Mouse (Mus musculus): ENCODE data around the gene Sptssb. TPM values are rescaled to one million over a fixed set of nuclear protein-coding genes. Genes with fewer than 3 reads are reported as not detected.

The Sptssb gene
- polyA plus RNA-seq, 1 experiment from 2014 or later, result 0.28 TPM

DNA sequence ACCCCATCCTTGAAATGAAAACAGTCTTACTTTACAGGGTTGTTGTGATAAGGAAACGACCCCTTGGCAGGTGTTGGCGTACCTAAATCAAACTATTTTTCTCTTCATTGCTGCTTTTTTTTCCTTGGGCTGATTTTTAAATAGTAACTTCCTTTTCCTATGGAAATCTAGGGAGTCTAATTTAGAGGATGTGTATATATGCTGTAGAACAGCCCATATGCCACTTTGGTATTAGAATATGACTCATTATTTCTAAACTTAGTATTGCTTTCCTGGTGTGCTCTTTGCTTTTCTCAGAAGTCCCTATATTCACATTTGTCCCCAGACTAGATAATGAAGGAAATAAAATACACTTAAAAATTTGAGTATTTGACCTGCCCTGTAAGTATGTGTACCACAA lies 17.8 kb upstream of the Sptssb start:
- Histone ChIP-seq H3K4me2 (replicated peaks) (no peak overlapping the region), H3K4me3 (no peak overlapping the region), H3K27ac (no peak overlapping the region), H3K4me1 (no peaks in the 10 kb centered on the region), H3K36me3 (no peaks in the 10 kb centered on the region), H3K9me3 (replicated peaks) (no peaks in the 10 kb centered on the region), H3K9ac (no peak overlapping the region), H3K27me3 (no peaks in the 10 kb centered on the region)
- ATAC-seq (ENCODE audit: low FRiP score), result no peak
- WGBS, result 91% methylated on average over 2 of the region's 2 CpGs

DNA sequence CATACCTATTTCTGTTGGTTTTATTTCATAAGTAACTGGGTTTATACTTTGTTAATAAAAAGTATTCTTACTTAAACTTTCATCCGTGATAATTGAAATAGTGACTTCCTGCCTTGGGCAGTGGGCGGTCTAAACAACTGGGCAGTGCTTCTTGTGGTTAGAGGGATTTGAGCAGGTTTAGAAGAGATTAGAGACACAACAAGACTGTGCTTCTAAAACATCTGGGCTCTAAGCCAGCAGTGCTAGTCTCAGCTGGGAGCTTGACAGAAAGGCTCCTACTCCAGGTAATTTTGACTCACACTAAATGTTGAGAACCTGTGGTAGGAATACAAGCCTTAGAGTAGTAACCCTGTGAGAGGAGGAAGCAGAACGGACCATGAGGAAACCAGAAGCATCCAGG lies 15.0 kb upstream of the Sptssb start:
- H3K4me3 ChIP-seq, result no peak overlapping the region
- H3K4me2 ChIP-seq (replicated peaks), result no peak overlapping the region
- H3K36me3 ChIP-seq, result no peaks in the 10 kb centered on the region
- no peaks in the 10 kb centered on the region for H3K9me3 ChIP-seq (replicated peaks)
- no peaks in the 10 kb centered on the region for H3K4me1 ChIP-seq
- no peaks in the 10 kb centered on the region for H3K27me3 ChIP-seq
- ATAC-seq (ENCODE audit: low FRiP score), result no peak
- H3K27ac ChIP-seq, result no peak overlapping the region
- 88% methylated on average over 3 of the region's 3 CpGs for WGBS
- H3K9ac ChIP-seq, result no peak overlapping the region

DNA sequence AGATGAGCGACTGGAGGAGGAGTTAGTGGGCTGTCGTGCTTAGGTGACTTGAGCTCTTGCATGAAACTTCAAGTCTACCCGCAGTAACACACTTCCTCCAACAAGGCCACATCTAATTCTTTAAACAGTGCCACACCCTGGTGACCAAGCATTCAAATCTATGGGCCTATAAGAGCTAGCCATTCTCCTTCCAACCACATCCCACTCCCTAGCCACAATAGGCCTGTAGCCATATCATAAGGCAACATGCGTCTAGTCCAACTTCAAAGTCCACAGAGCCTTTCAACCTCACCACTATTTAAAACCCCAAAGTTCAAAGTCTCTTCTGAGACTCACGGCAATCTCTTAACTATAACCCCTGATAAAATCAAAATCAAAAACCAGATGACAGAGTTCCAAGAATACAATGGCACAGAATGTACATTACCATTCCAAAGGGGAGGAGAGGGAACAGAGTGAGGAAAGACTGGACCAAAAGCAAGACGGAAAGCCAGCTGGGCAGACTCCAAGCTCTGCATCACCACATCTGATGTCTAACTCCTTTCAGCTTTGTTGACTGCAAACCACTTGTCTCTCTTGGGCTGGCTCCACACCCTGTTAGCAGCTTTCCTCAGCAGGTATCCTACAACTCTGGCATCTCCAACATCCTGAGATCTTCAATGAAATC lies 13.1 kb upstream of the Sptssb start:
- no peak overlapping the region for H3K4me2 ChIP-seq (replicated peaks)
- H3K9me3 ChIP-seq (replicated peaks), result no peaks in the 10 kb centered on the region
- H3K27ac ChIP-seq, result no peak overlapping the region
- WGBS, result 84% methylated on average over 6 of the region's 6 CpGs
- no peak overlapping the region for H3K4me3 ChIP-seq
- H3K4me1 ChIP-seq, result no peaks in the 10 kb centered on the region
- no peaks in the 10 kb centered on the region for H3K27me3 ChIP-seq
- no peak overlapping the region for H3K9ac ChIP-seq
- no peak for ATAC-seq (ENCODE audit: low FRiP score)
- no peaks in the 10 kb centered on the region for H3K36me3 ChIP-seq

DNA sequence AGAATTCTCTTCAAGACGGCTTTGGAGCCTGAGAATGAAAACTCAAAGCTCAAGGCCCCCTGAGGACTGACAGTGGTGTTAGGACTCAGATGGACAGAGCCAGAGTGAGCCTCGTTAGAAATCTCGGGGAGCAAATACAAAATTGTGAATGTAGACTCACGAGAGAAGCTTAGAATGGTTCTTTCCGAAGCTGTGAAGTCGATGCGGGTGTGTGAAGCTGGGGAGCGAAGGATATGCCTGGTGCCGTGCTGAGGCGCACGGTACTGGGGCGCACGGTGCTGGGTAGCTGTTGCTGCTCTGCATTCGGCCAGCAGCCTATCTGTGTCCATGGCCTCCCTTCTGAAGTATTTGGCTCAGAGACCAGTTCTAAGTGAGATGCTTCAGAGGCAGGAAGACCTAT lies 11.4 kb upstream of the Sptssb start:
- Histone ChIP-seq H3K36me3 (no peaks in the 10 kb centered on the region), H3K9me3 (replicated peaks) (no peaks in the 10 kb centered on the region), H3K4me3 (no peak overlapping the region), H3K9ac (no peak overlapping the region), H3K27ac (no peak overlapping the region), H3K4me1 (no peaks in the 10 kb centered on the region), H3K4me2 (replicated peaks) (no peak overlapping the region), H3K27me3 (no peaks in the 10 kb centered on the region)
- no peak for ATAC-seq (ENCODE audit: low FRiP score)
- 85% methylated on average over 14 of the region's 14 CpGs for WGBS

DNA sequence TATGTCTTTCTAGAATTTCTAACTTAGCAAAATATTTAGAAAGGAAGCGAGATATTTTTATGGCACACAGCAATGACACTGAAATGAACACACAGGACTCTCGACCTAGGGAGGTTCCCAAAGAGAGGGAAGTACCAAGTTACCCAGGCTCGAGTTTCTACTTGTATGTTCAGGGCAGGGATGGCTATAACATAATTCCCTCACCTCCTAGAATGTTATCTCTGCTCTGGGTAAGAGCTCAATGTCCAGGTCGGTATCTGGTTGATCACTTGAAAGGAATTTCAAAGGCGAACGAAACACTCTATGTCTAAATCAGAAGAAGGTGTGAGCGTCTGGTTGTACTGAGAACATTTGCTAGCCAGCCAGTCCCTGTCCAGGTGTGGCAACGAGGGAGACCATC lies 10.0 kb upstream of the Sptssb start:
- no peak for ATAC-seq (ENCODE audit: low FRiP score)
- Histone ChIP-seq H3K27ac (no peak overlapping the region), H3K4me1 (no peaks in the 10 kb centered on the region), H3K4me2 (replicated peaks) (no peak overlapping the region), H3K4me3 (no peak overlapping the region), H3K9me3 (replicated peaks) (no peaks in the 10 kb centered on the region), H3K36me3 (no peaks in the 10 kb centered on the region), H3K27me3 (no peaks in the 10 kb centered on the region), H3K9ac (no peak overlapping the region)
- WGBS, result 85% methylated on average over 8 of the region's 8 CpGs

DNA sequence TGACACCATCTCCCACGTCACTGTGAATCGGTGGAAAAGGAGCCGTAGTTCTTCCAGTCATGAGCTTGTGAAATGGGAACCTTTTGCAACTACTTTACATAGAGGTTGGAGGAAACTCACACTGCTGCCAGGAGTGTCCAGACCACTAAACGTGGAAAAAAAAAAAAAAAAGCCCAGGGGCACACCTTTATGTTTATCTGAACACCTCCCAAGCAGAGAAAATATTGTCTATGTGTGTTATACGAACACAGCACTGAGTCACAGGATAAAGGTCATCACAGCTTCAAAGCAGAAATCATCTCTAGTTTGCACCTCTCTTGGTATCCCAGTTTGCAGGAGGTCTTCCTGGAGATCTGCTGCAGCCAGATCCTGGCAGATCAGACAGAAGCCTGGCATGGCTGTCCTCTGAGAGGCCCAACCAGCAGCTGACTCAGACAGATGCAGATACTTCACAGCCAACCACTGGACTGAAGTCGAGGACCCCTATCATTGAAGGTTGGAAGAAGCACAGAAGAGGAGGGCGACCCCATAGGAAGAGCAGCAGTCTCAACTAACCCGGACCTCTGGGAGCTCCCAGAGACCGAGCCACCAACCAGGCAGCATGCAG lies 2.2 kb upstream of the Sptssb start:
- no peak for ATAC-seq (ENCODE audit: low FRiP score)
- peak overlapping the region; percentile 96 for H3K4me2 ChIP-seq (replicated peaks)
- H3K27ac ChIP-seq, result no peak overlapping the region
- H3K36me3 ChIP-seq, result no peaks in the 10 kb centered on the region
- peaks cover 4% of the 10 kb centered on the region for H3K27me3 ChIP-seq
- no peaks in the 10 kb centered on the region for H3K9me3 ChIP-seq (replicated peaks)
- no peak overlapping the region for H3K4me3 ChIP-seq
- no peak overlapping the region for H3K9ac ChIP-seq
- H3K4me1 ChIP-seq, result peaks cover 7% of the 10 kb centered on the region
- 57% methylated on average over 8 of the region's 9 CpGs for WGBS

DNA sequence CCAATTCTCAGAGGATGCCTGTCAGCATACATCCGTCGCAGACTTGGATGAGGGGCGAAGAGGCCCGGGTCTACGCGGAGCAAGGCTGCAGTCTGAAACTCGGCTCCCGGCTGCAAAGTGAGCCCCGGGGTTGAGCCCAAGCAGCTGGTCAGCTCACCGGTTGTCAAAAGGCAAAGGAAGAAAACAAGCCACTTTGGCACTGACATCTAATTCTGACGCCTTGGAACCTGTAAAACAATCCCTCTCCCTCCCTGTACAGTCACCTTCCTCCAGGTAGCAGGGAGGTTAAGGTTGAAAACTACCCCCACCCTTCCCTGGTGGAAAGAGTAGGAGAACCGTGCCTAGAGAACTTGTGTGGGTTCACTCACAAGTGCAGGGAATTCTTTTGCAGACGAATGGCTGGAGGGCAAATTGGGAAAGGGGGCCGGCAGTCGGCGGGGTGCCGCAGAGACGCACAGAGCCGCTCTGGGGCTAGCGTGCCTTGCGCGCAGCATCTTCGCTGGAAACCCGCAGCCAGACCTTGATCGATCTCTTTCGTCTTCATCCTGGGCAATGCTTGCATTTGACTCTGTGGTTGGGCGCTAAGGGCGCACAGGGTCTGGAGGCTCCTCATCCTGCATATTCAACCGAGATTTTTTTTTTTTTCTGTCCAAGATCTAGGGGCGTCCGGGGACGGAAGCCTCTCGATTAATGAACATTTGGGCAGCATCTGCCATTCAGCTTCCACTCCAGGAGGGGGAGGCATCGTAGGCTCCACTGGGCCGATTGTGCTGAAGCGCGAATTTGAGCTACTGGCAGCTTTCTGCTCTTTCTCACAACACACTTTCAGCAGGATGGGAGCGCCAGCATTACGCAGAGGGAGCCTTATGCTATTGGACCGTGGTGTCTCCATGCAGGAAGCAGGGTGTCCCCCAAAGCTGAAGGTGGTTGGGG lies 1.1 kb upstream of the Sptssb start:
- Histone ChIP-seq H3K27me3 (peaks cover 4% of the 10 kb centered on the region), H3K4me1 (peaks cover 7% of the 10 kb centered on the region), H3K4me3 (peak overlapping the region; percentile 48), H3K4me2 (replicated peaks) (peak overlapping the region; percentile 96), H3K27ac (no peak overlapping the region), H3K36me3 (no peaks in the 10 kb centered on the region), H3K9me3 (replicated peaks) (no peaks in the 10 kb centered on the region), H3K9ac (peak overlapping the region; percentile 52)
- under 1% methylated on average over 40 of the region's 40 CpGs for WGBS
- peak; percentile 79 for ATAC-seq (ENCODE audit: low FRiP score)

DNA sequence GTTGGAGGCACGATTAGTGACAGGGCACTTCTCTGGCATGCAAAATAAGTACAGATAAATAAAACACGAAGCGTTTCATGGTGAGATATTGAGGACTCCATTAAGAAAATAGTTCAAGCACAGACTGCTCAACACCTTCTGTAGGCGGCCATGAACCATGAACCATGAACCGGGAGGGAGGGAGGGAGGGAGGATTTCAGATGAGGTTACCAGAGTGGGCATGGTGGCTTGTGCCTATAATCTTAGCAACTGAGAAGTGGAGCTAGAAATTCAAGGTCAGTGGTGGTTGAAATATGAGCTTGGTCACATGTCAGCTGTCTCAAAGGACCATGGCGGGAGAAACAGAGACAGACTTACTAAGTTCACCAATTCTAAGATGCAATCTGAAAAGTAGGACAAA lies 20.3 kb downstream of the Sptssb start:
- ATAC-seq (ENCODE audit: low FRiP score), result no peak
- H3K36me3 ChIP-seq, result no peaks in the 10 kb centered on the region
- no peak overlapping the region for H3K27ac ChIP-seq
- H3K9me3 ChIP-seq (replicated peaks), result no peaks in the 10 kb centered on the region
- 87% methylated on average over 6 of the region's 6 CpGs for WGBS
- no peak overlapping the region for H3K4me2 ChIP-seq (replicated peaks)
- no peak overlapping the region for H3K9ac ChIP-seq
- H3K4me3 ChIP-seq, result no peak overlapping the region
- H3K4me1 ChIP-seq, result no peaks in the 10 kb centered on the region
- no peaks in the 10 kb centered on the region for H3K27me3 ChIP-seq

DNA sequence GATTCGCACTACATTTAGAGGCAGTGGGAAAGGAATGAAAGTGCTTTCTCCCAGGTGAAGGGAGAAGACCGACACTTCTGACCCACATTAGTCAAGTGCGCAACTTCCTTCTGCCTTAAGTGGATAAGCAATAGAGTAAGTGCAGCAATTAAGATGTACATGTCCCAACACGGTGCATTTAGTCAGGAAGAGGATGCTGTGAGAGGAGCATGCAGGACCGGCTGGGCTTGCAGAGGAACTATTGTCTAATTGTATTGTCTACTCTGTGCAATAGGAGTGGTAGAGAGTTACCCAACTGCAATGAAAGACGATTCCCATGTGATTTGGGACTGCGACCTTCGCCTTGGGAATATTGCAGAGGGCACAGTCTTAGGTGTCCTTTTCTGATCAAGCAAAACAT lies 30.2 kb downstream of the Sptssb start:
- no peak for ATAC-seq (ENCODE audit: low FRiP score)
- Histone ChIP-seq H3K4me3 (no peak overlapping the region), H3K9ac (no peak overlapping the region), H3K27me3 (no peaks in the 10 kb centered on the region), H3K36me3 (no peaks in the 10 kb centered on the region), H3K4me2 (replicated peaks) (no peak overlapping the region), H3K27ac (no peak overlapping the region), H3K9me3 (replicated peaks) (no peaks in the 10 kb centered on the region), H3K4me1 (no peaks in the 10 kb centered on the region)
- WGBS, result 83% methylated on average over 8 of the region's 8 CpGs

DNA sequence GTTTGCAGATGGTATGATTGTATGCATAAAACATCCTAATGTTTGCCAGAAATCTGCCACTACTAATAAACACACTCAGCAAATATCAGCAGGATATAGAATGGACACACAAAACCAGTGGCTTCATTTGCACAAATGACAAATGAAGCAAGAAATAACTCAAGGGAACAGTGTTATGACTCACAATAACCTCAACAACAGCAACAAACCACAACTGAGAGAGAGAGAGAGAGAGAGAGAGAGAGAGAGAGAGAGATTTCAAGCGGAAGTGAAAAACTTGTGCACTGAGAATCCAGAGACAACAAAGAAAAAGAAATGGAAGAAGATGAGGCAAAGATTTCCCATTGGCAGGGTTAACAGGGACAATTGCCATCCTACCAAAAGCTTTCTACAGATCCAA lies 35.2 kb downstream of the Sptssb start:
- H3K4me2 ChIP-seq (replicated peaks), result no peak overlapping the region
- no peaks in the 10 kb centered on the region for H3K4me1 ChIP-seq
- no peak overlapping the region for H3K4me3 ChIP-seq
- H3K27me3 ChIP-seq, result no peaks in the 10 kb centered on the region
- H3K9ac ChIP-seq, result no peak overlapping the region
- H3K9me3 ChIP-seq (replicated peaks), result no peaks in the 10 kb centered on the region
- no peak for ATAC-seq (ENCODE audit: low FRiP score)
- 93% methylated on average over 1 of the region's 1 CpGs for WGBS
- no peaks in the 10 kb centered on the region for H3K36me3 ChIP-seq
- H3K27ac ChIP-seq, result no peak overlapping the region

DNA sequence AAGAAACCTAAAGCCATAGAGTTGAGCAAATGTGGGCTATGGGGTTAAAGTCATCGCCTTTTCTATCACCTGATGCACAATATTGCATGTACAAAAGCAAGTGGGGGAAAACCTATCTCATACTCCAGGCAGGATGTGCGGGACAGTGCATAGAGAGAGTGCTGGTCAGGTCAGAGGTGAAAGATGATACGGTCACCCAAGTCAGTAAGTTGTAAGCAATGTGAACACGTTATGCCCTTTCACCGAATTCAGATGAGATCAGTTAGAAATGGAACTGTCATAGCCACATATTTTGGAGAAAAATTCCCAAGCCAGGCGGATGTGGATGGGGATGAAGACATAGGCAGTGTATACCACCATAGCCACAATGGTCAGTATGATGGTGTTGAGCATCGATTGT lies 39.1 kb downstream of the Sptssb start:
- no peaks in the 10 kb centered on the region for H3K27me3 ChIP-seq
- no peak overlapping the region for H3K27ac ChIP-seq
- H3K4me3 ChIP-seq, result no peak overlapping the region
- H3K36me3 ChIP-seq, result no peaks in the 10 kb centered on the region
- H3K9ac ChIP-seq, result no peak overlapping the region
- H3K4me2 ChIP-seq (replicated peaks), result no peak overlapping the region
- no peaks in the 10 kb centered on the region for H3K4me1 ChIP-seq
- H3K9me3 ChIP-seq (replicated peaks), result no peaks in the 10 kb centered on the region
- no peak for ATAC-seq (ENCODE audit: low FRiP score)
- WGBS, result 85% methylated on average over 7 of the region's 7 CpGs

DNA sequence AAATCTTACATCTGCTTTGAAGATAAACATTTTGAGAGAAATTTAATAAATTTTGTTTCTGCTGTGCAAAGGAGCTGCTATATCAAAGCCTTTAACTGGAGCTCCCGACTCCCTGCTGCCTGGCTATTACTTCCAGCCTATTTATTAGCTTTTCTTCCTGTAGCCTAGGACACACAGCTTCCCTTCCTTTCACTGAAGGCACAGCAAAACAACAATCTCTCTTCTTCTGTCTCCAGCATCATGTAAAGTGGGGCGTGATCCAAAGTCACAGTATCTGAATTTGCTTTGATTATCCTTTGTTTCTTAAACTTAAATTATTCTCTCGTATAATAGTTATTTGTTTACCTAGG lies 39.9 kb downstream of the Sptssb start:
- H3K4me1 ChIP-seq, result no peaks in the 10 kb centered on the region

More for the DNA sequence above, 39.9 kb downstream of the Sptssb start:
- no peak for ATAC-seq (ENCODE audit: low FRiP score)
- no peak overlapping the region for H3K27ac ChIP-seq
- 46% methylated on average over 3 of the region's 3 CpGs for WGBS
- no peaks in the 10 kb centered on the region for H3K36me3 ChIP-seq
- no peak overlapping the region for H3K4me3 ChIP-seq
- H3K4me2 ChIP-seq (replicated peaks), result no peak overlapping the region
- H3K27me3 ChIP-seq, result no peaks in the 10 kb centered on the region
- H3K9me3 ChIP-seq (replicated peaks), result no peaks in the 10 kb centered on the region
- H3K9ac ChIP-seq, result no peak overlapping the region
